Mouse (Mus musculus) left cerebral cortex, postnatal 25 days (tissue): ENCODE measurements at regions not wholly inside any gene's neighbourhood (a gene's known extent, or its start where the extent isn't known, plus 50 kb on each side); places are given as distances from the start of the nearest gene placed in this dataset.

Experiments used
- DNase-seq, 2 experiments: peaks; one replicate each; pipeline ENCODE4 v3.0.0; 2022; ENCODE audit warnings: low spot score in 2 of 2, mixed read lengths in 1 of 2
- intact Hi-C: fragments of 180-260 bp; cut with DNase I; formaldehyde crosslinking; loops from one replicate; pipeline ENCODE4 v1.15.1; 2025

DNA sequence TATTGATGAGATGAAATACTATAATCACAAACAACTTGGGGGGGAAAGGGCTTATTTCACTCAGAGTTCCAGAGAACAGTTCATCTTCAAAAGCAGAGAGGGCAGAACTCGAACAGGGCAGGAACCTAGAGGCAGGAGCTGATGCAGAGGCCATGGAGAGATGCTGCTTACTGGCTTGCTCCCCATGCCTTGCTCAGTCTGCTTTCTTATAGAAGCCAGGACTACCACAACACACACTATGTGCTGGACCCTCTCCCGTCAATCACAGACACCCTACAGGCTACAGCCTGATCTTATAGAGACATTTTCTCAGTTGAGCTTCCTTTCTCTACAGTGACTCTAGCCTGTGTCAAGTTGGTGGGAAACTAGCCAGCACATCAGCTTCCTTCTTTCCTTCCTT lies 157.3 kb downstream of the Zfp36l1 start:
- no peak for DNase-seq
- intact Hi-C loops = no loop called here

DNA sequence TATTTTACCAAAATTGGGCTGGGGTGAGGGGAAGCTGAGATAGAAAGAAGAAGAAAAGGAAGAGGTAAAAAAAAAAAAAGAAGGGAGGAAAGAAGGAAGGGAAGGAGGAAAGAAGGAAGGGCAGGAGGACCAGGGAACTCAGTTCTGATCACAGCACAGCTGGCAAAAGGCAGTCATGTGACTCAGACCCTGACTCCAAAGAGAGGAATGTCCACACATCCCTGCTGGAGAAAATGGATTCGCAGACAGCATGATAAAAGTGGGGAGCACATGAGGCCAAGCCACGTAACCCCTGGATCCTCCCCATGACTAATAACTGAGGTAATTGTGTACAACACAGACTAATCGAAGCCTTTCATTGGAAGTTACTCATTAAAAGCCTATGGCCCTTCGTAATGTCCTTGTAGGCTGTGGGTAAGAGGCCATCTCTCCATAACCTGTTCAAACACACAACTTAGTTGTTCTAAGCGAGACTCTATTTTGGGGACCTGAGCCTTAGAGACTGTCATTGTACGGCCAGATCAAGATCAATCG lies 162.2 kb downstream of the Zfp36l1 start:
- intact Hi-C loops = no loop called here
- no peak for DNase-seq

DNA sequence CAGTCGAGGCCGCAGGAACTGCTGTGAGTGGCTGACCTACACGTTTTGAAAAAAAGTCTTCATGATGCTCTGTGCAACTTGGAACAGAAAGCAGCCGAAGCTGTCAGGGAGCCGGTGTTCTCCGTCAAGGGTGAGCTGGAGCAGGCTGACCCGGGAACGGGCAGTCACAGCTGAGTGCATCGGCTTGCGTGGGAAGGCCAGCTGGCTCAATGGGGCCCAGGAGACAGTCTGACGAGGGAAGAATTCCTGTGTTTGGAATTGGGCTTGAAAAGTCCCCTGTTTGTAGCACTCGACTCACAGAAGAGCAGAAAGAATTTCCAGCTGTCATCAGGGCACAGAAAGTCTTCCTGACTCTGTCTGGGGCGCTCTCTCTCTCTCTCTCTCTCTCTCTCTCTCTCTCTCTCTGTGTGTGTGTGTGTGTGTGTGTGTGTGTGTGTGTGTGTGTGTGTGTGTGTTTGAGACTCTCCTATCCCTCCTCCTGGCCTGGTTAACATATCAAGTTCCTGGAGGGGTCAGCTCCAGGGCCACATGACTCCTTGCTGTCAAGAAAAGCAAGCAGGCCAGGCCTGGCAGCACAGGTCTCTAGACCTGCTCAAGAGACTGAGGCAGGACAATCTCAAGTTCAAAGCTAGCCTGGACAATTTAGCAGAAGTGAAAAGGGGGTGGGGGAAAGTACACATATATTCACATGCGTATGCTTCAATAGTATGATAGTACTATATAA lies 163.6 kb downstream of the Zfp36l1 start:
- DNase-seq = no peak

DNA sequence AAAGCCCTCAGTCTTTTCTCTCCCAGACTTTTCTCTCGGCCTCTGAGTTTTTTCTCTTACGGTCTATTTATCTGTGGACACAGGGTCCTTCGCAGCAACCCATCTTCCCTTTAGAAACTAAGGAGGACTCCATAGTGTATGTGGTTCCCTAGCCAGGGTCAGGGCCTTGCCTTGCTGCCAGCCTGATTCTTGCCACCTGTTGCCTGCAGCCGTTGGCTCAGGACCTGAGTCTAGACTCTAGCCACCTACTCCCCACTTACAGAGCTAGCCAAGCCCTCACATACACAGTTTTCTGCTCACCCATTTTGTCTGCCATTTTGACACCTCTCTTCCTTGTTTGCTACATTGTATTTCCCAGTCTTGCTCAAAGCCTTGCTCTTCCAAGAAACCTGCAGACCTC lies 165.2 kb downstream of the Zfp36l1 start:
- intact Hi-C loops = no loop called here
- no peak for DNase-seq

More for the DNA sequence above, 163.6 kb downstream of the Zfp36l1 start:
- intact Hi-C loops = no loop called here

DNA sequence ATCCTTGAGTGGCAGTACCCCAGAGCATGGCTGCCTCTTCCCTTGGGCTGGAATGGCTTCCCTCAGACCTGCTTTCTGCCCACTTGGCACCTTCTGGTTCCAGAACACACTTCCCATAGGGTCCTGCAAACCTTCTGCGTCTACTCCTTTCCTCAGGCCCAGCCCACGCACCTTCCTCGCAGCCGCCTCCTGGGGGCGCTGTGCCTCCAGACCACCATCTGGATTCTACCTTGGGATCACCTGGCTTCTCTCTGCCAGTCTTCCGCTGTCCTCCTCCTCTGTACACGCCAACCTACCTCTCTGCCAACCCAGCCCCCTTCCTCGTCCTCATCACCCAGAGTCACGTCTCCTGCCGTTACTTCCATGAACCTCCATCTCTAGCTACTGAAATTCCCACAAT lies 166.0 kb downstream of the Zfp36l1 start:
- intact Hi-C loops = no loop called here
- no peak for DNase-seq

DNA sequence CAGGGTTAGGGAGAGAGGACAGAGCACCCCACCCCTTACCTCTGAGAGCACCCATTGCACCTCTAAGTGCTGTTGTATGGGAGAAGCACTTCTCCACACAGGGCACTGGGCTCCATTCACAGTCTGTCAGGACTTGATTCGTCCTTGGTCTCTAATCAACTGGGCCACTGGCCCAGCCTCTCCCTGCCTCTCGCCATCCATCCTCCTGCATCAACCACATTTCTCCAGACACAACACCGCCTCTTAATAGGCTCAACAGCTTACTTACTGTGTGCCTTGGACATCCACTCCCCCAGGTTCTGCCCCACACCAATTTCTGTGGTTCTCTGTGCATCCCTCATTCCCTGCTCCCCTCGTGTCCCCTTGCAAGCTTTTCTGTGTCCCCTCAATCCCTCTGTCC lies 166.9 kb downstream of the Zfp36l1 start:
- intact Hi-C loops = no loop called here

DNA sequence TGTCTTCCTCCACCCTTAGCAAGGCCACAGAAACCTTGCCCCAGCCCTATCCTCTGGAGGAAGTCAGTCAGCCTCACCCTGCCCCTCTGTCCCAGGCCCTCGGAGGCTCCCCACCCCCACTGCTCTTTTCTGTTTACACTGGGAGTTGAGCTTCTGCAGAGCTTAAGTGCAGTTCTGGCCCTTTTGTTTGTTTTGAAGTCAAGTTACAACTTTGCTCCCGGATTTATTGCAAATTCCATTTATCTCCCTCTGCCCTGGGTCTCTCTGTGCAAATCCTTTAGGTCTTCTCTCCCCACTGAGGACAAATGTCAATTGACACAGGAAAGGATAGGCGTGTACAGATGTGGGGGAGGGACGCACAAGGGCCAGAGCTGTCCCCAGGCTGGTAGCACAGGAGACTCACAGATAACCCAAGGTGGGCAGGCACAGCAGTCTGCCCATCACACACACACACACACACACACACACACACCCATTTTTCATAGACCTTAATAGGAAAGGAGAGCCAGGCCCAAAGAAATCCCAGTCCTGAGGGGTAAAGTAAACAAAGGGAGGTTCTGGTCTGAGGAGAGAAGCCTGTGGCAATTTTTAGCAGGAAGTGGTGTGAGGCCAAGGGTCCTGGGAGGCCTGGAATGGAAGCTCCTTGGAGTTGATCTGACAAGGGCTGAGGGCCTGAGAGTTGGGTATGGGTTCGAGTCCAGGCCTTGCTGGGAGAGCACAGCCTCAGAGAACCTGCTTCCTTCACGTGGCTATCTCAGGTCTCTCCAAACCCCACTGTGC lies 167.9 kb downstream of the Zfp36l1 start:
- intact Hi-C loops = no loop called here
- no peak for DNase-seq

More for the DNA sequence above, 166.9 kb downstream of the Zfp36l1 start:
- DNase-seq = no peak

DNA sequence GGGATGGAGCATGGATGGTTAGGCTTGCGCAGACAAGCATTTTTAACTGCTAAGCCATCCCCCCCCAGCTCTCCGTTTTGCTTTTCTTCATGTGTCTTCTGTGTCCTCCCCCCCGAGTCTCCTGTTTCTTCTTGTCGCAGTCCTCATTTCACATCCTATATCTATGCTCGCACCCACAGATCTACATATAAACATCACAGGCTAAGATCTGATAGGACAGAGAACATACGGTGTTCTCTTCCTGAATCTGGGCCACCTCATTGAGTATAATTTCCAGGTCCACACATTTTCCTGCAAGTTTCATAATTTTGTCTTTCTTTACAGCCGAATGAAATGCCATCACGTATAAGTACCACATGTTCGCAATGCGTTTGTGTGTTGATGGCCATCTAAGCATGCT lies 168.7 kb downstream of the Zfp36l1 start:
- intact Hi-C loops = no loop called here
- DNase-seq = peak in 1 of 2 experiments; percentile 59

DNA sequence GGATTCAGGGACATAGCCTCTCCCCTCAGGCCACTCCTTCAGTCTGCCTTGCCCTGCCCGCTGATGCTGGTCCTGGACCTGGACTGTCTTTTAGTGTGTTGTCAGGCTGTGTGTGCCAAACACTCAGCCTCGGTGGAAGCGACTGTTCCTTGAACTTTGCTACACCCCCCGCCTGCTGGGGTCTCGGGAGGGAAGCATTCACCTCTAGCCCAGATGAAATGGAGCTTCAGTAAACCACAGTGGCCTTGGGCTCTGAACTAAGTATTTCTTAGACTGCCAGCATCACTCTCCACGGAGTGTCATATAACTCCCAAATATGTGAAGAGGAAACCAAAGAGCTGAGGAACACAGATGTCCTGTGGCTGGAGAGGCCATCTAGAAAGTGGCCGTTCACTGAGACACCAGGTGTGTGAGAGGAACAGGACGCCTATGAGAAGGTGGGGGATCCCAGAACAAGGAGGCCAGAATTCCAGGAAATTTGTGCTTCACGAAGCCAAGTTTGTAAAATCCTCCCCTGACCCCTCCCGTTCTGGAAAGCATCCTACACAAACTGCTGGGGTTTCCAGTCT lies 170.2 kb downstream of the Zfp36l1 start:
- DNase-seq = no peak
- intact Hi-C loops = no loop called here

DNA sequence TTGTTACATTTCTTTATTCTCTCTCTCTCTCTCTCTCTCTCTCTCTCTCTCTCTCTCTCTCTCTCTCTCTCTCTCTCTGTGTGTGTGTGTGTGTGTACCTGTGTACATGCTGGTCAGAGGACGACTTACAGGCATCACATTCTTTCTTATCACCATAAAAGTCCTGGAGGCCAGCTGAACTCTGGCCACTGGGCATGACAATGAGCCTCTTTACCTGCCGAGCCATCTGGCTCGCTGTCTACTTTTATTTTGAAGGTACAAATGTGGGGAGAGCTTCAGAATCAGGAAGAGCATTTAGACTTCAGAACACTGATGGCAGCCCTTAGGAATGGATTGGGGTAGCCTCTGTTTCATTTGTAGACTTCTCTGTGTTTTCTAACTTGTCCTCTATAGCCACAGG lies 171.0 kb downstream of the Zfp36l1 start:
- DNase-seq = no peak
- intact Hi-C loops = no loop called here

DNA sequence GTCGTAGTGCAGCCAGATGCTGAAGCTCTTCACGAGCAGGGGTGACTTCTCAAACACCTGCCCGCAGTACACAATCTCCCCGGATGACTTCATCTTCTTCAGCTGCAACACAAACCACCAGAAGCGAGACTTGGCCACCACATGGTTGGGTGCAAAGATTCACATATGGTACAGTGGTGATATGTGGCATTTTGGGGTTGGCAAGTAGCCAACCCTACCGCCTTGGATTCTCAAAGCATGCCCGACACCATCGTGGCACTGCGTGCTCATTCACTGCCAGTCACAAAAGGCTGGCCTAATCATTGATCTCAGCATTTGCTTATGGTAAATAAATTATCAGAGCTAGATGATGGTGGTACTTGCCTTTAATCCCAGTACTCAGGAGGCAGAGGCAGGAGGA lies 173.4 kb downstream of the Zfp36l1 start:
- intact Hi-C loops = no loop called here
- no peak for DNase-seq

DNA sequence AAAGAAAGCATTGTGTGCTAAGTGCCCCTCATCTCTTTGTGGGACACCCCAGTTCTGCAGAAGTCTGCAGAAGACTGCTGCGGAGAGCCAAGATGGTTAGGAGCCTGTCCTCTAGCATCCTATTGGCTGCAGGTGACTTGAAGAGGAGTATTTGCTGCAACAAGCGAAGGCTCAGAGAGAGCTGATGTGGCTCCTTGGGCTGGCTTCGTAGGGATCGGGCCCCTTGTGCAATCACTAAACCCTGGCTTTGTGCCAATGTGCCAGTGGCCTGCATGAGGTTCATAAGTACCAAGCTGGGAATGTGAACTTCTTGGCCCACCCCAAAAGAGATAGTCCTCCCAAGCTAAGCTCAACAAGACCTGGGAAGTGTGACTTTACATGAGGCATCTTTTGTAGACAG lies 174.9 kb downstream of the Zfp36l1 start:
- intact Hi-C loops = no loop called here
- DNase-seq = no peak

DNA sequence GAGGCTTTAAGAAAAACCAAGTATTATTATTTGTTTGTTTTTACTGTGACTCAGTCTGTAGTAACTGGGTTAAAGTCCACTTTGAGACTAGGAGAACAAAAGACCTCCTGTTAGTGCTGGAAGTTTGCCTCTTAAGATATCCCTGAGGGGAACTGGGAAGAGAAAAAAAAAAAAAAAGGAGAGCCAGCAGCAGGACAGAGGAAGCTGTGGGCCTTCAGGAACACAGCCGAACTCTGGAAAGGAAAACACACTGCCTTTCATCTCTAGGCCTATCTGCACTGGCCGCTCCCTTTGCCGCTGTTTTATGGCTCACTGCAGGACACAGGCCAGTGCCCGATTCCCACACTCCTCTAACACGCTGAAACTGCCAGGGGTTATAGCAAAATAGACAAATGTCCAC lies 176.1 kb downstream of the Zfp36l1 start:
- intact Hi-C loops = no loop called here
- no peak for DNase-seq

DNA sequence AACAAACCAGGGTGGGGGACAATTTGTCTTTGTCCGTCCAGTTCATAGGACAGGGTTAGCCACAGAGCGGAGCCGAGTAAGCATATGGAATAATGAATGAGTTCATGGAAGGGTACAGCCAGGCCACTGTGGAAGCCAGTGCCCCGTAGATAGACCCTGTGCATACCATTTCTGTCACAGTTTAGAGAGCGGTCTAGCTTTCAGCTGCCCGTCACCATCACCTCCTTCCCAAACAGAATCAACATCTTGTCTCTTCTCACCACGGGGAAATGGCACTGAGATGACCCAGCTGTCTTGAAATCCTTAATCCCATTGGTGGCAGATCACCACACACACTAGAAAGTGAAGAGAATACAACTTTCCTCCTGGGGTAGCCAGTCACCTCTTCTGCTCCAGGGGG lies 178.7 kb downstream of the Zfp36l1 start:
- DNase-seq = no peak
- intact Hi-C loops = no loop called here

DNA sequence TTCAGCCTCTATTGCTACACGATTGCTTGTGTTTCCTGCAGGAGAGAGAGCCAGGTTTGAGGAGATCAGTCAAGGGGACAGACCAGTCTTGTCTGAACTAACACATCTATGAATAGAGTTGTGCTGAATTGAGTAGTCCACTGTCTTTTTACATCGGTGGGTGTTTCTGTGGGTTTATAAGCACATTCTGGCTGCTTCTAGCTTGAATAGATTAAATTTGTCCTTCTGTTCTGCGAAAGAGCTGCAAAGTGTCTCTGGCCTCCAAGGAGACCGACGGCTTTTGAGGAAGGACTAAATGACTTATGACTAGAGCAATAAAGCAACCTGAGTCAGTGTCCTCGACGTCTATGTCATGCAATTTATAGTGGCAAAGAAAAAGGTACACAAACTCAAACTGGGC lies 179.9 kb downstream of the Zfp36l1 start:
- DNase-seq = peak in 1 of 2 experiments; percentile 65
- intact Hi-C loops = no loop called here

DNA sequence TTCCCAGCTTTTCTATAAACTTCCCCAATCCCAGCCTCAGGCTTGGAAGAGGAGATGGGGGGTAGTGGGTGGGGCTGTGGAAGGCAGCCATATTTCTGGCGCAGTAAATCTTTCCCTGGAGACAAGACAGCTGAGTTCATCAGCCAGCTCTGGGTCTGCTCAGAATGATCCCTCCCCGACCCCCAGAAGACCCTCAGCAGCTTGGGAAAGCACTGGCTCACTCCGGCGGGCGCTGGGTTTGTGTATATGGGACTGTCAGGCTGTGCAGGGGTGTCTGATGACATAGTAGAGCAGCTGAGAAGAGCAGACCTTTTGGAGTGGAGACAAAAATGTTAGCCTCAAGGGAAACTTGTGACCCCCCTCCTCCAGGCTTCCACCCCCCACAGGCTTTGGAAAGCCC lies 181.4 kb downstream of the Zfp36l1 start:
- intact Hi-C loops = no loop called here

DNA sequence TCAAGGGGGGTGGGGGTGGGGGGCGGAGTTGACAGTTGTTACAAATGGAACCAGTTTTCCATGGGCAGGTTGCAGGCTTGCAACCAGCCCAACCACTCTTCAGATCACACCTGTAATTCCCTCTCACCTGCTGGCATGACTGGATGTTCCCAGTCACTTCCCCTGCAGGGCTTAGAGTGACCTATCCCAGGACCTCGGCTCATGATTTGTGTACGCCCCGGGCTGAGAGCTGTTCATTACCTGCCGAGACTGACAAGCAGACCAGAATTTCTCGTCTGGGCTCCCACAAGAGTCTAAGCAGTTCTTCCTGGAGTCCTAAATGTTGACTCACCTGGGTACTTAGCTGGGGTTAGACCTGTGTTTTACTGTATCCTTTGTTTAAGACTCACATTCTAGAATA lies 183.0 kb downstream of the Zfp36l1 start:
- DNase-seq = no peak
- intact Hi-C loops = loop anchor here (5.0 to 10.0 kb wide), 2 partner anchors 182 to 315 kb away; partner anchors contain the start of gene Zfp36l1

More for the DNA sequence above, 181.4 kb downstream of the Zfp36l1 start:
- DNase-seq = no peak

DNA sequence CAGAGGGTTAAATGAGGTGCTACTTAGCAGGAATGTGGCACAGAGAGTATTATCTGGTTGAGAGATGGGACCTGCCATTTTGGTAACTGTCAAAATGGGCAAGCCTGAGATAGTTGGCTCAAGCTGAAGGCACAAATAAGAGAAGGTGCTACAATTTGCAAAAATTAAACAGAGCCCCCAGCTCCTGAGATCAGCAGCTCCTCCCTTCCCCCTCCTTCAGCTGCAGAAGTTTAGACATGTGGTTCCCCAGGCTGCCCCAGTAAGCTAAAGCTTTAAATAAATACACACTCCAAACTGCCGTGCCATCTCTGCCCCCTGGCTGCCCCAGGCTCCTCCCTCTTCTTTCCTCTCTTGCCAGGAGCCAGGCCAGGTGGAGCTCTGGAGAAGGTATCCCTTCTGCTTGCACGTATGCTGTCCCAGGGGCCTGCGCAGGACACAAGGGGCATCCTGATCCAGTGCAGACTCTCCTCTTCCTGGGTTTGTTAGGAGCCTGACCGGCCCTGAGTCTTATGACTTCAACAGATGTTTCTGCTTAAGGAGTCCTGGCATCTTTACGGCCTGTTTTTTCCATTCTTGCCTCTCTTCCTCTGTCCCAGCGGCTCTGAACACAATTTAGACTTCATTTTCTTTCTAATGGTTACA lies 184.0 kb downstream of the Zfp36l1 start:
- intact Hi-C loops = loop anchor here (5.0 to 10.0 kb wide), 2 partner anchors 183 to 314 kb away; partner anchors contain the start of gene Zfp36l1
- DNase-seq = no peak

DNA sequence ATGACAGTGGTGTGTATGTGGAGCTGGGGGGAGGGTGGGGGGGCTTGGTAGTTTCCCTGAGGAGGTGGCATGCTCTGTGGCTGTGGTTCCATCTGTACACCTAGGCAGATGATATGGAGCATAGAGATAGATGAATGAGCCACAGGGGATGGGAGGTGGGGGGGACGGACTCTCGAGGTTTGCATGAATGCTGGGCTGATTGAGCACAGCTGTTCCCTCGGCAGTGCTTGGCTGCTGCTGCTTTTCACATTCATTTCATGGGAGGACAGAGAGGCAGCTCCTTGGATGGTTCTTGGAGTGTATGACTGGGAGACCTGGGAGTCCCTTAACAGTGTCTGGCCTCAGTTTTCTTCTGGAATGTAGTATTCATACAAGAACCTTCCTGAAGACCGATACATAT lies 184.5 kb downstream of the Zfp36l1 start:
- intact Hi-C loops = loop anchor here (5.0 to 10.0 kb wide), 2 partner anchors 184 to 313 kb away; partner anchors contain the start of gene Zfp36l1

More for the DNA sequence above, 184.5 kb downstream of the Zfp36l1 start:
- DNase-seq = peak in 1 of 2 experiments; percentile 38
